Mouse (Mus musculus) layer of hippocampus, adult 18-20 months (tissue): ENCODE measurements around the gene Scn3a. TPM values are rescaled to one million over a fixed set of nuclear protein-coding genes. Genes with fewer than 3 reads are reported as not detected.
A peak's percentile ranks its signal among the peaks of the same experiment; 100 is the strongest.
"Not testable (repeated sequence)": the region's sequence is repeated elsewhere in the genome, so short reads cannot be mapped to it uniquely, and the experiment has no call there.

Source experiments
- DNase-seq, 2 experiments: peaks; one replicate each; pipeline ENCODE4 v3.0.0; 2022; ENCODE audit warnings: low spot score in 2 of 2
- total RNA-seq, 2 experiments: library from RNA; stranded (reverse); gene quantifications; 2 replicates each; pipeline ENCODE4 v1.2.3; 2021

Scn3a gene
- total RNA-seq, 2 experiments from 2014 or later, result 32.7 to 35.6 TPM

DNA sequence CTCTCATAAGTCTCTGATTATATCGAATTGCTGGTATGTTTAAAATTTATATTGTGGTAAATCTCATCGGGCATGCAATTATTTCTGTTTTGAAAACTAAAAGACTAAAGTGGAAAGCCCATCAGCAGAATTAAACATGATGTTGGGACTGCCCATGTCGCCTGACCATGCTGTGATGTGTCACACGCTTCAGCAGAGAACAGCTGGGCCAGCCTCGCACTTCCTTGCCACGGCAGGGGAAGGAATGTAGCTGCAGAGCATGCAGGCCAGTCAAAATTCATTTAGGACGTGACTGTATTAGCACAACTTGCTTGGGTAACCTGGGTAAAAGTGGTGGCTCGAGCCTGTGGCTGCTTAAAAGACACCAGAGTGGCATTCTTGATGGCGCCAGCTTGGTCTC lies 77.0 kb downstream of the Scn3a start:
- no peak for DNase-seq

GRCm38 (mm10) chr2:65483434-65483833 lies 84.0 kb downstream of the Scn3a start:
- peak in 1 of 2 experiments; percentile 24 for DNase-seq

DNA sequence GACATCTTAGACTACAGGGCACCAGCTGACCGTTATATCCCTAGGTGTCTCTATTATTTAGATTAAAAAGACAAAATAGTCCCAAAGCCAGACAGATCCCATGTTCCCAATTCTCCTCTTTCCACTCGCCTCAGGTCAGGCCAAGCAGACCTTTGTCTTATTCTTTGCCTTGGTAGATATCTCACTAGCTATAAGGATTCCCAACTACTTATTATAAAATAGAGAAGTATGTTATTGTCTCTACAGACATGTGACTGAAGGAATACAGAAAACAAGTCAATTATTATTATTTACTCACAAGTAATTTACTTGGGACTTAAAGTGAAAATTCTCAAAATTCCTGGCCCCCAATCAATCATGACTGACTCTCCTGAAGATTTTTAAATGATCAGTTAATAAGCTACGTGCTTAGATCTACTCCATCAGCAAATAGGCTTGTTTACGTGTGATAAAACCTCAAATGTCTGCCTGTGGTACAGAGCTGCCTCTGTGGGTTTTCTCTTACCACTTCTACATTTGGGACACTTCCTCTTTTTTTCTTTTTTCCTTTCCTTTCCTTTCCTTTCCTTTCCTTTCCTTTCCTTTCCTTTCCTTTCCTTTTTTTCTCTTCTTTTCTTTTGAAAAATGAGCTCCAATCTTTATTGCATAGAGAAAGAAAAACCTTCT lies 86.3 kb downstream of the Scn3a start:
- no peak for DNase-seq

- DNase-seq, result peak in 1 of 2 experiments; percentile 40
These were observed 96.0 kb downstream of the Scn3a start for GRCm38 (mm10) chr2:65471311-65471882.

DNA sequence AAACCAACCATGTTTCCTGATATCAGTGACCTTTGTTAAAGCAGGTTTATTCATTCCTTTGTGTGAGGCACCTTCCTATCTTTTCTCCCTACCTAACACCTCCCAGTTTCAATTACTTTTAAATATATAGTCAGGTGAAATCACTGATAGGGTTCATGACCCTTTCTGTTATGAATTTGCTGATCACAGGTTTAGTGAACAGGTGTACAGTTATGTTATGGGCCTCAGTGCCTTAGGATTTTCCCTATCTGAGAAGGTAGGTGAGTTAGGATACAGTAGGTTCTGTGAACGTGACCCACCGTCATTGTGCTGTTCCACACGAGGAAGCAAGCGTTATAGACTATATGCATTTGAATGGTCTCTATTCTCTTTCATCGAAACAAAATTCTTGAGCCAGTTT lies 101.7 kb downstream of the Scn3a start:
- DNase-seq, result no peak

- no peak for DNase-seq
These were observed 113.7 kb downstream of the Scn3a start for GRCm38 (mm10) chr2:65453763-65454162.

DNA sequence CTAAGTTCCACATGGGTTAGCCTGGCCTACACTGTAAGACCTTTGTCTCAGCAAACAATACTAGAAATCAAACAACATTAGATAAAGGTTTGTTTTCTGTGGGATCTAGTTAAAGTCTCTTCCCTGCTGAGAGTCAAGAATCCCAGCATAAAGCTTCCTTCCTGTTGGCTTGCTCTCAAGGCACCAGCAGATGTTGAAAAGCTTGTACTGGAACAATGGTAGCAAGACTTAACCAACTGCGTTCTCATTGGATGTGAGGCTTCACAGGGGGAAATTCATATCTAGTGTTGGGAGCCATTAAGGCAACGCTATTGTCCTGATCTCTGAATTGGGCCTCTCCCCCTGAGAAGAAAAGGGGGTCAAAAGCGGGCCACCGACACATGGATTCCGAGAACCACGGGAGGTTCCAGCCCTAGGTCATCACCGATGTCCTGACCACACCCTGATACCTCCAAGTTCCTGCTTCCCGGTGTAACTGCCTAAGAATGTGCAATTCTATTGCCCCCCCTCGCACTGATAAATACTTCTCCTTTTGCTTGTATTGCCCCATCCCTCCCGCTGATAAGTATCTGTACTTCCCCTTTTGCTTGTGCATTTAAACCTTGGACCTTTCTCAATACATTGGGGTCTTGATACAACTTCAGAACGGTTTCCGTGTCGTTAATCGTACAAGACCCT lies 115.9 kb downstream of the Scn3a start:
- DNase-seq, result not testable (repeated sequence)

DNA sequence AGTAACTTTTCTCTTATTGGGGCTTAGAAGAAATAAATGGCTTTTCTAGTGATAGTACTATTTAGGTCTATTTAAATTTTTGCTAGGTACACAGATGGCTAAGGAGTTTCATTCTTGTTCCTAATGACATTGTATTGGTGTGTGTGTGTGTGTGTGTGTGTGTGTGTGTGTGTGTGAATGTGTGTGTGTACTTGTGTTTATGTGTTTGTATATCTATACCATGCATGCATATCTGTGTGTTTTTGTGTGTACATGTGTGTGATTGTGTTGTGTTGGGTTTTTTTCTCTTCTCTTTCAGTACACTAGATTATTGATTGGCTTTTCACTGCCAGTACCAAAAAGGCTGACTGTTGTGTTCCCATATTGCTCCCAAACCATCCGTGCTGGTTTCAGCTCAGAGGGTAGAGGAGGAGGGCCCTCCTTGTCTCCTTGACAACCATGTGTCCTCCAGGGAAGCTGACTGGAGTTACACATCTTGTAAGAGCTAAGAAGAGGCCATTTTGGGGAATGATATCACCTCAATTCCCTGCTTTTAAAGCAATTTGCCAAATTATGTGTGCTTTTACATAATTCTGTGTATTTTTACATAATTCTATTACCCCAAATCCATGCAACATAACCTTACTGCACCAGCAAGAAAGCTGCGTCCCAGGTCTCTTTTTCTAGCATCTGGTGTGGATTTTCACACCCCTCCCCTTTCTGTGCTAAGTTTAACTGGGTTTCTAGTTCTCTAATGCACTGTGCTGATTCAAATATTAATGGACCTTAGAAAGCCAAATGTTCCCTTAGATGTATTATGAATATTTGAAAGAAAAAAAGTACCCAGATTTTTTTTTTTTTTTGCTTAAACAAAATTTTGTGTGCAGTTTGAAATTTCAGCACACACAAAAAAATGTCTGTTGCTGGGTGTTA lies 116.7 kb downstream of the Scn3a start:
- peak in 1 of 2 experiments; percentile 50 for DNase-seq

DNA sequence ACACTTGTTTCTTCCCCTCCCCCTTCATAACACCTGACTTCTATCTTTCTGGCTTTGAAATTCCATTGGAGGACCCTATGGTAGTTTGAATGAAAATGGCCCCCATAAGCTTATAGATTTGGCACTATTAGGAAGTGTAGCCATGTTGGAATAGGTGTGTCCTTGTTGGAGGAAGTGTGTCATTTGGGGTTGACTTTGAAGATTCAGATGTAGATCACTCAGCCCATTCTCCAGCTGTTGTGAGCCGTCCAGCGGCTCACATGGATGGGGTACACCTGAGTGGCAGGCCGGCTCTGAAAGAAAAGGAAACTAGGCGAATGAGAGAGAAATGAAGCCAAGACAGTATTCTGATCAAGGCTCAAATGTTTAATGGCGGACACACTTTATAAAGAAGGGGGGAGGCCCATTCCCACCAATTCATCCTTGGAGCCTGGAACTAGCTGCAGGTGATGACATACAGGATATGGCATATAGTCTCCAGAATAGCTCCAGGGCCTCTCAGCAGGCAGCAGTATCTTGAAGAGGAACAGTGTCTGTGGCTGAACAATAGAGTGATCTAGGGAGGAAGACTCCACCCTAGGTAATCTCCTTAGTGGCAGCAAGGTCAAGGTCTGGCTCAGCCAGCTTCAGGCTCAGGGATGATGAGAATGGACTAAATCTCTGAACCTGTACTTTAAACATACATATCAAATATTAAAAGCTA lies 118.2 kb downstream of the Scn3a start:
- no peak for DNase-seq

- DNase-seq, result no peak
These were observed 124.3 kb downstream of the Scn3a start for GRCm38 (mm10) chr2:65443082-65443481.

- DNase-seq, result peak; percentile 38 to 72
These were observed 125.9 kb downstream of the Scn3a start for GRCm38 (mm10) chr2:65441566-65441965.

- peak; percentile 11 to 68 for DNase-seq
These were observed 126.3 kb downstream of the Scn3a start for GRCm38 (mm10) chr2:65441110-65441509.

GRCm38 (mm10) chr2:65436917-65437316 lies 130.5 kb downstream of the Scn3a start:
- DNase-seq, result no peak

GRCm38 (mm10) chr2:65423501-65423900 lies 143.9 kb downstream of the Scn3a start:
- no peak for DNase-seq

- DNase-seq, result no peak
These were observed 145.9 kb downstream of the Scn3a start for GRCm38 (mm10) chr2:65421259-65422255.

GRCm38 (mm10) chr2:65418608-65419007 lies 148.8 kb downstream of the Scn3a start:
- DNase-seq, result no peak

- DNase-seq, result no peak
These were observed 150.9 kb downstream of the Scn3a start for GRCm38 (mm10) chr2:65416535-65416934.

- no peak for DNase-seq
These were observed 152.1 kb downstream of the Scn3a start for GRCm38 (mm10) chr2:65415294-65415693.

GRCm38 (mm10) chr2:65414806-65415281 lies 152.6 kb downstream of the Scn3a start:
- DNase-seq, result peak; percentile 43 to 84
